Mouse (Mus musculus): ENCODE measurements around the gene Fam43a. TPM values are rescaled to one million over a fixed set of nuclear protein-coding genes. Genes with fewer than 3 reads are reported as not detected.
A peak's percentile ranks its signal among the peaks of the same experiment; 100 is the strongest.

The Fam43a gene
- 1 to 10 TPM; 4.3 to 6.6 TPM for total RNA-seq (2021)
- long read RNA-seq, experiment 1, partial matches to known transcripts = 0 of 3 reads
- long read RNA-seq, experiment 1, other reads (novel, unspliced or antisense) = 0 of 3 reads
- long read RNA-seq, experiment 2, partial matches to known transcripts = 0 of 3 reads
- long read RNA-seq, experiment 2, other reads (novel, unspliced or antisense) = 0 of 3 reads

GRCm38 (mm10) chr16:30599491-30600268 is at the start of gene Fam43a:
Gene Fam43a, plus strand, starts transcription at chr16:30599723.
- peak; percentile 92 for DNase-seq (ENCODE audit: low spot score)

- peak; percentile 61 for DNase-seq (ENCODE audit: low spot score)
Observed at GRCm38 (mm10) chr16:30549966-30550747, 49.4 kb upstream of the Fam43a start.

GRCm38 (mm10) chr16:30550748-30551192 is 48.8 kb upstream of the Fam43a start, which contains the start of gene Tmem44:
Gene Tmem44, minus strand, starts transcription at chr16:30550842.
- no peak for DNase-seq (ENCODE audit: low spot score)

GRCm38 (mm10) chr16:30552621-30553338 is 46.7 kb upstream of the Fam43a start:
- peak; percentile 52 for DNase-seq (ENCODE audit: low spot score)

- DNase-seq (ENCODE audit: low spot score) = no peak
Observed at GRCm38 (mm10) chr16:30554109-30554508, 45.4 kb upstream of the Fam43a start.

GRCm38 (mm10) chr16:30559312-30559992 is 40.1 kb upstream of the Fam43a start:
- DNase-seq (ENCODE audit: low spot score) = no peak

GRCm38 (mm10) chr16:30560601-30561000 is 38.9 kb upstream of the Fam43a start:
- no peak for DNase-seq (ENCODE audit: low spot score)

GRCm38 (mm10) chr16:30565631-30566030 is 33.9 kb upstream of the Fam43a start:
- DNase-seq (ENCODE audit: low spot score) = no peak

- DNase-seq (ENCODE audit: low spot score) = no peak
Observed at GRCm38 (mm10) chr16:30570173-30570572, 29.4 kb upstream of the Fam43a start.

- DNase-seq (ENCODE audit: low spot score) = no peak
Observed at GRCm38 (mm10) chr16:30571378-30571777, 28.1 kb upstream of the Fam43a start.

- no peak for DNase-seq (ENCODE audit: low spot score)
Observed at GRCm38 (mm10) chr16:30572239-30572638, 27.3 kb upstream of the Fam43a start.

GRCm38 (mm10) chr16:30575815-30576214 is 23.7 kb upstream of the Fam43a start:
- DNase-seq (ENCODE audit: low spot score) = no peak

- no peak for DNase-seq (ENCODE audit: low spot score)
Observed at GRCm38 (mm10) chr16:30576392-30576791, 23.1 kb upstream of the Fam43a start.

GRCm38 (mm10) chr16:30580765-30581164 is 18.8 kb upstream of the Fam43a start:
- no peak for DNase-seq (ENCODE audit: low spot score)

- no peak for DNase-seq (ENCODE audit: low spot score)
Observed at GRCm38 (mm10) chr16:30586935-30587493, 12.5 kb upstream of the Fam43a start.

- DNase-seq (ENCODE audit: low spot score) = peak; percentile 91
Observed at GRCm38 (mm10) chr16:30587494-30588327, 11.8 kb upstream of the Fam43a start, which contains the start of gene Lsg1. Gene Lsg1, minus strand, starts transcription at chr16:30587592.

GRCm38 (mm10) chr16:30590264-30591209 is 9.0 kb upstream of the Fam43a start:
- no peak for DNase-seq (ENCODE audit: low spot score)

- DNase-seq (ENCODE audit: low spot score) = no peak
Observed at GRCm38 (mm10) chr16:30591990-30592389, 7.5 kb upstream of the Fam43a start.

All from gastrocnemius, adult 18-20 months (tissue).